In the genomic region with DNA sequence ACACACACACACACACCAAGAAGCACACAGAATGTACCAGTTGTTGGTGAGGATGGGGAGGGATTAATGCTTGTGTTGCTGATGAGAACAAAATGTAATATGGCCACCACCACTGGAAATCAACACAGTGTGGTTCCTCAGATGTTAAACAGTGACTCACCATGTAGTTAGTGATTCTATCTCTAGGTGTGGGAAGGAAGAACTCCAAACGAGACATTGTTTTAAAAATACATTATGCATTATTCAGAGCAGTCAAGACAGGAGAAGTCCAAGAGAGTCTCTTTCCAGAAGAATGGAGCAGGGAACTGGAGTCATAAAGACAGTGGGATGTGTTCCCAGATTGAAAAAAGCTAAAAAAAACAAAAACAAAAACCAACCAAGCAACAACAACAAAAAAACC, we compare ENCODE assay signal across 21 mouse cellular contexts. TPM values are rescaled to one million over a fixed set of nuclear protein-coding genes. Genes with fewer than 3 reads are reported as not detected.
"Had no signal": no experiment of that assay in that cellular context is flagged by ENCODE, and none has a peak within 500 bp of the region (broad histone marks: within the 10 kb centered on the region; RNA-seq: fewer than 3 reads in every experiment).

No protein-coding gene starts in this region.

- H3K4me3 ChIP-seq: intestine, embryonic 15.5 days; limb, embryonic 12.5 days; limb, embryonic 15.5 days; midbrain, embryonic 15.5 days; neural tube, embryonic 12.5 days; neural tube, embryonic 15.5 days had no signal

- H3K9me3 ChIP-seq: intestine, embryonic 15.5 days; limb, embryonic 15.5 days; midbrain, embryonic 15.5 days; neural tube, embryonic 12.5 days; neural tube, embryonic 15.5 days had no signal

- H3K4me2 ChIP-seq: intestine, embryonic 15.5 days; limb, embryonic 12.5 days; limb, embryonic 15.5 days; liver, embryonic 11.5 days; midbrain, embryonic 11.5 days; midbrain, embryonic 15.5 days; neural tube, embryonic 12.5 days; neural tube, embryonic 15.5 days had no signal

- DNase-seq: kidney, adult 11 months; kidney, adult 8-10 months; left cerebral cortex, postnatal 4 days; liver, postnatal 0 days; thymus, adult 2 months; thymus, postnatal 14 days; thymus, postnatal 4 days had no signal

- H3K27me3 ChIP-seq: intestine, embryonic 15.5 days; limb, embryonic 12.5 days; limb, embryonic 15.5 days; midbrain, embryonic 15.5 days; neural tube, embryonic 12.5 days; neural tube, embryonic 15.5 days had no signal

- H3K27ac ChIP-seq: intestine, embryonic 15.5 days; limb, embryonic 12.5 days; limb, embryonic 15.5 days; liver, embryonic 14.5 days; midbrain, embryonic 15.5 days; neural tube, embryonic 12.5 days; neural tube, embryonic 15.5 days; stomach, postnatal 0 days had no signal

- H3K9ac ChIP-seq: intestine, embryonic 15.5 days; limb, embryonic 12.5 days; limb, embryonic 15.5 days; liver, embryonic 14.5 days; liver, postnatal 0 days; midbrain, embryonic 15.5 days; neural tube, embryonic 12.5 days; neural tube, embryonic 15.5 days had no signal

- H3K36me3 ChIP-seq: intestine, embryonic 15.5 days; limb, embryonic 12.5 days; limb, embryonic 15.5 days; midbrain, embryonic 15.5 days; neural tube, embryonic 12.5 days; neural tube, embryonic 15.5 days had no signal

- H3K4me1 ChIP-seq: intestine, embryonic 15.5 days; limb, embryonic 15.5 days; midbrain, embryonic 15.5 days; neural tube, embryonic 12.5 days; neural tube, embryonic 15.5 days had no signal

- ATAC-seq: intestine, embryonic 15.5 days; liver, postnatal 0 days; midbrain, embryonic 15.5 days had no signal

RNA-seq across cellular contexts. Expression of a gene that starts 30.9 kb away (rescaled TPM):
- total RNA-seq: layer of hippocampus, adult 18-20 months; layer of hippocampus, postnatal 14 days; left cerebral cortex, postnatal 4 days; megakaryocyte progenitor cell, adult 5-6 weeks; megakaryocyte-erythroid progenitor cell, adult 5-6 weeks had no signal
- polyA plus RNA-seq: limb, embryonic 12.5 days; liver, embryonic 11.5 days; liver, embryonic 14.5 days; midbrain, embryonic 11.5 days; midbrain, embryonic 15.5 days; neural tube, embryonic 12.5 days; neural tube, embryonic 15.5 days; thymus, adult 2 months had no signal
